Mouse (Mus musculus) kidney, postnatal 14 days (tissue): ENCODE measurements around the gene Rab3gap2.
A peak's percentile ranks its signal among the peaks of the same experiment; 100 is the strongest.

Experiments used
- DNase-seq: peaks from one replicate; pipeline ENCODE4 v3.0.0; 2022; ENCODE audit warnings: mixed read lengths

Gene Rab3gap2

DNA sequence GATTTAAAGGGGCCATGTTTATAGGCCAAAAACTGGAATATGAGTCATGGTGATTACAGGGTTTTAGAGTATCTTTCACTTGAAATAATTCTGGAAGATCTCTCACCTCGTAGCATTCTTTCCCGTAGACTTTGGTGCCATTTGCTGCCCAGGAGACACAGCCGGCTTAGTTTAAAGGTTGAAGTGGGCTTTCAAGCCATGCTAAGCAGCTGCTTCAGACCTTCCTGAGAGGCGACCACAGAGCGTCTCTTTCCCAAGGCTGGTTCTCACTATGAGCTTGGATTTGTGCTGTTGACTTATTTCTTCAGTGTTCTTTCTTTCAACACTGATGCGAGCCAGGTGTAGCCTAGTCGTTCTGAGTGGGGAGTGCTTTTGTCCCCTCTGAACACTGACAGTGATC is 23.8 kb downstream of the Rab3gap2 start:
- DNase-seq = no peak

DNA sequence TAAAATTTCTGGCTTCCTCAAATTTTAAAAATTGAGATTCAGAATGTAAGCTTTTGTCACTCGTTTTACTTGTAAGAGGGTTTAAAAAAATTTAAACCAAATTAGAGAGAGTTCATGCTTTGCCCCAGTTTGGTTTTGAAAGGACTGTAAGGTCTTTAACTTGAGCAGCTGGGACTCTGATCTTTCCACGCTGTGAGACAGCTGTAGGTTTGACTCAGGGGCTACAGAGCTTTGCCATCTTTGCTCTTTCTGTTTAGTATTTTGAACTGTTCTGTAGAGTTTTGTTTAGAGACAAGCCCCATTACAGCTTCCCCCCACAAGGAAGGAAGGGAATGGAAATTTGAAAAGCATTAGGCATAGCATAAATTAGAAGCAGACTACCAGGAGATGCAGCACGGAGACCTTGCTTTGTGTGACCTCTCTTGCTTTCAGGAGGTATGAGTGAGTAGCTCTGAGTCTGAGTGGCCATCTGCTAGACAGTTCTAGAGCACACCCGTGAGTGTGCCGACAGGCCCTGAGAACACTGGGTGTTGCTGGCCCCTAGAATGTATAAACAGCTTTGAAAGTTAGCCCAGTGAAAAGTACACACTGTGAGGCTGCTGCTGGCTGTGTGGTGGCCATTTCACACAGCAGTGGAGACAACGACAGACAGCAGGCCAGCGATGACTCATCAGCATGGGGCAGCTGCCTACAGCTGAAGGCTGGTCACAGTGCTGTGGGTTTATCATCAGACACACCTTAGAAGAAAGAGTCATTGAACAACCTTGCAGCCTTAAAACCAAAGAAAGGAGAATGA is 25.7 kb downstream of the Rab3gap2 start:
- DNase-seq = no peak

DNA sequence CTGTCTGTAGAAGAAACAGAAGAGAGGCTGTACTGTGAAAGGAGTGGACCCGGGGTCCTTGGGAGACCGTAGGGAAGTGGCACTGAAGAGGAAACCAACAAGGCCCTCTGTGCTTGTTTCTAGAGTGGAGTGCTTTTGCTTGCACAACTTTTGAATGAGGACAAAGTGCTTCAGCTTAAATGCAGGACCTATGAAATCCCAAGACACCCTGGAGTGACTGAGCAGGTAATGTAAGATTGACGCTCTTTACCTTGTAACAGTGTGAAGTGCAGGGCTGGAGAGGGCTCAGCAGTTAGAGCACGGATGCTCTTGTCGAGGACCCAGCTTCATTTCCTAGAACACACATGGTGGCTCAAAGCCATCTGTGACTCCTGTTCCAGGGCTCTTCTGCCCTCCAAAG is 31.9 kb downstream of the Rab3gap2 start:
- no peak for DNase-seq

DNA sequence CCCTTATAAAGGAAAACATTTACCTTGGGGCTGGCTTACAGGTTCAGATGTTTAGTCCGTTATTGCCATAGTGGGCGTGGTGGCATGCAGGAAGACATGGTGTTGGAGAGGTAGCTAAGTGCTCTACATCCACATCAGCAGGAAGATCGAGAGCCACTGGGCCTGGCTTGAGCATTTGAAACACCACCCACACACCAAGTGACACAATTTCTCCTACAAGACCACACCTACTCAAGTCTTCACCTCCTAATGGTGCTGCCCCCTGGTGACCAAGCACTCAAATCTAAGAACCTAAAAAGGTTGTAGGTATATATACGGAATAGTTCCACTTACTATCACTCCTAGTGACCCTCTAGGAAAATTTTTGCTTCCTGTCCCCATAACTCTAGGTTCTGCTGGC is 32.6 kb downstream of the Rab3gap2 start:
- no peak for DNase-seq

DNA sequence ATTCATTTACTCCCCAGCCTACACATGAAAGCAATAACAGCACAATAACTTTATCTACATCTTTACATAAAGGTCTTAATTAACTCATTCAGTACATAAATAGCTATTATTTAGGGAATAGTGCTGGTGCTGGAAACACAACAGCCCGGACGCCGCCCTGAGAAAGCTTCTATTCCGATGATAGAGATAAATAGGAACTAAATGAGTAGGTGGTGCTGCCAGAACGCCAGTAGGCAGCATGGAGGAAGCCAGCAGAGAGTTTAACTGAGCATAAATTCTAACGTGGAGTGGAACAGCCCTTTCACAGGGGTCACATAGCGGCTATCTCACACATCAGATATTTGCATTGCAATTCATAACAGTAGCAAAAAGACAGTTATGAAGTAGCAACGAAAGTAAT is 39.1 kb downstream of the Rab3gap2 start:
- DNase-seq = no peak

DNA sequence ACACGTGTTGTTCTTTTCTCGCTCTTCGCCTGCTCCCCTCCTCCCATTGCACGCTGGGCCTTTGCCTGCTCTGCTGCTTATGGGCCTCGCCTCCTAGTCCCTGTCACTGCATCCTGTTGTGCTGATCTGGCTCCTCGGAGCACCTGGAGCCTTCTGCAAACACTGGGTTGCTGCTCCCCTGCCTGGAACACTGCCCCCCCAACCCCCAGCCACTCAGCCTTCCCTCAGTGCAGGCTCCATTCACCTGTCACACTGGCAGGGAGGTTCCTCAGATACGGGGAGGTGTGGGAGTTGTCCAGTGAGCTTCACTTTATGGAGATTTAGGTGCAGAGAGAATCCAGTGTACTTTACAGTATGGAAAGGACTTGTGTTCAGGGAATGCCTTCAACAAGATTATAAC is 41.5 kb downstream of the Rab3gap2 start:
- no peak for DNase-seq

DNA sequence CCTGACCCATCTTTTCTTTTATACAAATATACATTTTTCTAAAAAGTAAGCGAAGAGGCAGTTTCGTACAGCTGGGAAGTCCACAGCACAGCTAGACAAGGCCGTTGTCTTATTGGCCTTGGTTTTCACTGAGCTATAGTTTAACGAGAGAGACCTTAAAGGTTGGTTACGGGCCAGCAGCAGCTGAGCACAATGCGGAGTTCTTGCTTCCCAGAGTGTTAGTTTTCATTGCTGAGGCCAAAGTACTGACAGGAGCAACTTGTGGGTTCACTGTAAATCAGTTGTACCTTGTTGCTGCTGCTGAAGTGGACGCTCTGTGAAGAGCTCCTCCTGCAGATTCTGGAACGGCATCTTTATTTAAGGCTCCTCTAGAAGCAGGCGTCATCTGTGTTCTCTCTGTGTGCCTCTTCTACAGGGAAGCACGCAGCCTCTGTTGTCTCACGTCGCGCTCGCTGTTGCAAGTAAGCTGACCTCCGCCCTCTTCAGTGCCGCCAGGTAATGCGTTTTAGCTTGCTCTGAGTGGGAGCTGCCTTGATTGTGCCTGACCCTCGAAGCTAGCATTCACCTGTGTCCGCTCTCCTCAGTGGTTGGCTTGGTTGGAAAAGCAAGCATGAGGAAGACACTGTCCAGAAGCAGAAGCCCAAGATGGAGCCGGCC is 43.6 kb downstream of the Rab3gap2 start:
- DNase-seq = peak; percentile 24

DNA sequence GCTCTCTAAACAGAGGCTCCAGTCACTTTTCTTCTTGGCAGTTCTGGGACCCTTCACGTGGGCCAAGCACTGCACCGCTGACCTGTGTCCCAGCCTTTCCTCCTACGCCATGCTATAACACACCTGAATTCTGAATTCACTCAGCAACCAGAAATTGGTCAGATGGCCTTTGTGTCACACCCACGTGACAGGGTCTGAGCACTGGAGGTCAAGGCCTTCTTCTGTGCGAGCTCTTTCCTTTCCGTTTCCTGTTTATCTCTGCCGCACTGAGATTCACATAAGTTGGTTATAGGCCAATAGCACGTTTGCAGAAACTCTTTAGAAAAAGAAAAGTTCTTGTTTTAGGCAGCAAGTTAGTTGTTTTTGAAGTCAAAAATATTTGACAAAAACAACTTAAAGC is 44.8 kb downstream of the Rab3gap2 start:
- DNase-seq = peak; percentile 24

DNA sequence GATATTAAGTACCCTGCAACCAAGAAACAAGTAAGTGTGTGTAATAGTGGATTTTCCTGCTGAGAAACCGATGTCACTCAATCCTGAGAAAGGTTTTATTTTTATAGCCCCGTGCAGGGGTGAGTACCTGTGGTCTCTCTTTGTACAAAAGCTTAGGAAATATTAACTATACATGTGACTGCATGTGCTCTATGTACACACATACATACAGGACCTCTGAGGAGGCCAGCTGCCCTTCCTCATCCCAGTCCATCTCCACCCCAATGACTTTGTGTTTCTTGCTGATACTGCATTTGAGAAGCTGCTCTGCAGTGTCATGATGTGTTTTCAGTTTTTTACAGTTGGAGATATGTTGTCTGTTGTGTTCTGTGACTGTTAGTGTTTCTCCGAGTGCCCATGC is 48.4 kb downstream of the Rab3gap2 start:
- no peak for DNase-seq

DNA sequence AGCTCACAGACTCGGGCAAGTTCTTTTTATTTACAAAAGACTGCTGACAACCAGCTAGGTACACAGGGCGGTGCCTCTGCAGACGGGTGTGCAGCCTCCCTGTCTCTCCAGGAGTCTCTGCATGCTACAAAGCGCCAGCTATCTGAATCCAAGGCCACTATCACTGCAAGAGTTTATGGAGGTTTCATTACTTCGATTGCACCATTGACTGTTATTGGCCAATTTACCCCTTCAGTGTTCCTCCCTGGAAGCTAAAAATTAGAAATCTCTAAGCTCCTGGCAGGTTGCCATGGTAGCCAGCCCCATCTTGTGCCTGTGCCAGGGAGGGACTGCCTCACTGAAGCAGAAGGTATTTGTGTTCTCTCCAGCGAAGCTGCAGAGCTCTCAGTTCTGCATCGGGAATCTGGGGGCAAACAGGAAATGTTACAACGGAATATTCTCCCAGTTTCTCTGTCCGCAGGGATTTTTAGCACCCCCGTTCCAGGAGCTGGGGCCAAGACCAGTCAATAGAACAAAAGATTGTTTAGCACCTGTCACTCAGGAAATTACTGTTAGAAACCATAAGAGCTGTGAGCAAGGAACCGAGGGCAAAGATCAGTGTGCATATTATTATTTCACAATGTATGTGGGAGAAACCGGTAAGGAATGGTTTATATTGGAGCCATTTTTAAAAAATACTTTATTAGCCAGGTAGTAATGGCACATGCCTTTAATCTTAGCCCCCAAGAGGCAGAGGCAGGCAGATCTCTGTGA is 49.4 kb downstream of the Rab3gap2 start:
- DNase-seq = peak; percentile 19

DNA sequence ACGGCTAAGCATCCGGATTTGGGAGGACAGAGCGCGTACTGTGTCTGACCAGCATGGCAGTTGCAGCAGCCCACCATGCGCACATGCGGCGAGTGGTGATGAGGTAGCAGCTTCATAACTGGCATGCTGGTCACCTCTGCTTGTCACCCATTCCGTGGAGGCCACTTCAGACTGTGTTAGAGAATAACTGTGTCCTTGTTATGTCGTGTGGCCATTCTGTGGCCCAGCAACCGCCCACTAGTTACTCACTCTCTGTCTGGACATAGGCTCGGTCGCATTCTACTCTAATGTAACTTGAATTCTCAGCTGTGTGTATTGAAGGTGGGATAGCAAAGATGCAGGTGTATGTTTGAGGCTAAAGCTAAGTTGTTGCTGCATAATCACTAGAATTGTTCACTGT is 51.4 kb downstream of the Rab3gap2 start:
- DNase-seq = no peak

DNA sequence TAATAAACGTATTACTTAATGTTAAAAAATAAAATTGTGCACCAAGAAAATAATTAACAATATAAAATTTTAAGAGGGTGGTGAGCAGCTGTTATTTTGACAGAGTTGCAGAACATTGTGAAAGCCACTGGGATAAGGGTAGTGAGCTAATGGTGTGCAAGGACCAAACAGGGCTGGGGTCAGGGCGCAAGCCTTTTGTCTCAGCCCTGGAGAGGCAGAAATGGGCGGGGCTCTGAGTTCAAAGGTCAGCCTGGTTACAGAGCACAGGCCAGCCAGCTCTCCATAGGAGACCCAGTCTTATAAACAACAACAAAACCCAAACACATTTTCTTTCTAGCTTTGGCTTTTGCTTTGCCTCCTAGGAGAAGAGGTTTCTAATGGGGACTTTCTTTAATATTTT is 52.8 kb downstream of the Rab3gap2 start:
- DNase-seq = peak; percentile 52

DNA sequence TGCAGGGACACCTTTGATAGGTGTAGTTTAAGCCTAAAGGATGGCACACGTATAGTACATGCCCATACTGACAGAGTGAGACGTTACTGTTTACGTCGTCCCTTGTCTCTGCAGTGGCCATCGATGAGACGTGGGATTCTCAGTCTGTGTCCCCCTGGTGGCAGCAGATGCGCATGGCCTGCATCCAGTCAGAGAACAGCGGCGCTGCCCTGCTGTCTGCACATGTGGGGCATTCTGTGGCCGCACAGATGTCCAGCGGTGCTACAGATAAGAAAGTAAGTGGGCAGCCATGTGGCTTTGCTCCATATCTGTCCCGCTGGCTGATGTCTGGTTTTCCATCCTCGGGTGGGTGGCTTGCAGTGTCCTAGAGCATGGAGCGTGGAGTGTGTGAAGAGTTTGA is 58.6 kb downstream of the Rab3gap2 start:
- DNase-seq = no peak

DNA sequence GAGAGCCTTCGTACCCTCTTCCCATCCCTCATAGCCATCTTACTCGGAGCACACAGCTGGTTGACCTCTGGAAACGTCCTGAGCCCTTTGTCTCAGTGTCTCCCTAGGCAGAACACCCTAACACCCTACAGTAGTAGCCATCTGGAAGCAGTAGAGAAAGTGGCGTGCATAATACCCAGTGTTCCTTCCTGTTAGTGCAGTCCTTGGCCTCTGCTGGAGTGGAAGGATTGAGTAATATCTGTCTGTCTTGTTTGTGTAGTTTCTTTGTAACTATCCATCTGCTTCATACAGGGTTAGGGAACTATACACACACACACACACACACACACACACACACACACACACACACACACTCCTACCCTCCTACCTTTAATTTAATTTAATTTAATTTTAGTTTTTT is 64.8 kb downstream of the Rab3gap2 start:
- DNase-seq = no peak

DNA sequence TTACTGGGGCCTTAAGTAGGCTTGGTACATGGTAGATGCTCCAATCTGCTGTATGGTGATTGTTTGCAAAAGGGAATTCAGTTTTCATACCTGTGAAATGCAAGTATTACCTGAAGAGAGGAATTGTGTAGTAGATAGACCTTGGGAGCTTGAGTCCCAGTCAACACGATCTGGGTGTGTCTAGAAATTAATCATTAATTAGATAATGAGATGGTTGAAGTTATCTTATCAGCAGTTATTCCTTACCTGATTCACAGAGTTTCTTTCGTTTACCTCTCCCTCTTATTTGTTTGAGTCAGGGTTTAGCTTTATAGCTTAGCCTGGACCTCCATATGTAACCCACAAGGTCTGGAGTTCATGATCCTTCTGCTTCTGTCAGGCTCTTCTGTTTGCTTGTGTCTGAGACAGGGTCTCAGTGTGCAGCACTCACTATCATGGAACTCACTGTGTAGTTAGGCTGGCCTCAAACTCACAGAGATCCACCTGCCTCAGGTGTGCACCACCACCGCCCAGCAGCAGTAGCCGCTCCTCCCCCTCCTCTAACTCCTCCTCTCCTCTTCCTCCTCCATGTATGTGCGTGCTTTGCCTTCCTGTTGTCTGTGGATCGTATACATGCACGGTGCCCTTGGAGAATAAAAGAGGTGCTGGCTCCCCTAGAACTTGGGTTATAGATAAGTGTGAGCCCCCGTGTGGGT is 66.6 kb downstream of the Rab3gap2 start:
- DNase-seq = no peak

DNA sequence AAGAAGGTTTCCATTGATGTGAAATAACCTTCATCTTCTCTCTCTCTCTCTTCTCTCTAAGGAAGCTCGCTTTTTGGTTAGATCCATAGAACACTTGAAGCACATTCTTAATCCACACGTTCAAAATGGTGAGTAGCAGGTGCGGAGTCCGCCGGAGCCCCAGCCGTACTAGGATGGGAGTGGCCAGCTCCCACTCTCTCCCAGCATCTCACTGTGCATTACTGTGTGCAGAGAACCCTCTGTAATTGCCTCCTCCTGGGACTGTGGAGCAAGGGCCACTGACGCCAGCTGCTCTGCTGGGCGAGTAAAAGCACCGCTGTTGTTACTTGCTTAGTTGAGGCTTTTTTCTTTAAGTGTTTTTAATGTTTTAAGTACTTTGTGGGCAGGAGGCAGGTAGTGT is 67.5 kb downstream of the Rab3gap2 start:
- no peak for DNase-seq

DNA sequence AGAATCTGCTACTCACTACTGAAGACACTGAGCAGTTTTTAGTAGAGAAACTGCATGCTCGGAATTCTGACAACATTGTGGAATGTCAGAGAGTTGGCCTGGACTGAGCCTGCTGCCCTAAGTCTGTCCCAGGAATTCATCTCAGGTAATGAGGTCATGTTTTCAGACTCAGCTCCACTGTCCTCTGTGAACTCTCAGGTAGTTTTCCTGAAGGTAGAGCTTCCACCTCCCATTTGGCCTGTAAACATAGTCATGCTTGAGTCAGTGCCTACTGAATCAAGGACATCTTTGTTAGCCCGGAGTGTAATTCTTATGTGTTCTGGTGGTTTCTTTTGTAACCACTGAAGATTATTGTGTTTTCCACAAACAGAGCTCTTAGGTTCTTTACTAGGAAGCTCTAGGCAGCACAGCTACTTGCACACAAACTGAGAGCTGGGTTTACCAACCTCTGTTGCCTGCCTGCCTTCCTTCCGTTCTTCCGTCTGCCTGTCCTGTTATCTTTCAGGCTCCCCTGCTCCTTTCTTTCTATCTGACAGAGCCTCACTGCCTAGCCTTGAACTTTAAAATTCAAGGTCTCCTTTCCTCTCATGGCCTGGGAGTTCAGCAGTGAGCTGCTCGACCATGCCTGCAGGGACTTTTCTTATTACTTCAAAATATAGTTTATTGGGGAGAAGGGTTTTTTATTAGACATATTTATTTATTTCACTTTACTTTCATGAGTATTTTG is 71.1 kb downstream of the Rab3gap2 start:
- DNase-seq = peak; percentile 23

DNA sequence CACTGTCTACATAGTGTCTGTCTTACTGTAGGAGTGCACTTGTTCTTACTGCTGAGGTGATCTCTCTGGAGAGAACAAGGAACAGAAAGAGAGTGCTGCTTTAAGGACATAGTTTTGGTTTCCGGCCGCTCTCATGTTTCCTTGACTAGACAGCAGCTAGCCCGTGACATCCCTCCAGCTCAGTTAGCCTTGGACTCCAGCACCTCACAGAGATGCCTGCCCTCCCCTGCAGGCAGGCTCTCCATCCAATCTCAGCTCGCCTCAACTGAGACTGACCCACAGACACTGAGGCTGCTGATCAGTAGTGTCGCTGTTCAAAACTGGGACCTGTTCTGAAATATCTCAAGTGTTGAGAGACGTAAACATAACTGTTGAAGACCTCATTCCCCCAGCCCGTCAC is 72.1 kb downstream of the Rab3gap2 start:
- DNase-seq = no peak

DNA sequence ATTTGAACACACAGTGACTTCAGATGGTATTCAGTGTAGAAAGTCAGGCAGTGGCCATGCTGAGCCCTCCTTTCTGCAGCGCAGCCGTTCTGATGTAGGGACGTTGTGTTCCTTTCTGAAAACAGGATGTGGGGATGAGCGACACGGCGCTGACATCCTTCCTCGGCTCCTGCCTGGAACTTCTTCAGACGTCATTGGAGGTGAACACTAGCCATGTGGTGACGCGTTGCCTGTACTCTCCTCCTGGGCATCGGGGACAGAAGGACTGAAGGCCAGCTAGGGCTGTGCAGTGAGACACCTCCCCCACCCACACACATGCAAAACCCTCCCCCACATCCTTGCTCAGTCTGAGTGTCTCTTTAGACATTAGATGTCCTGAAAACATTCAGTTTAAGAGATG is 73.1 kb downstream of the Rab3gap2 start:
- DNase-seq = peak; percentile 69

DNA sequence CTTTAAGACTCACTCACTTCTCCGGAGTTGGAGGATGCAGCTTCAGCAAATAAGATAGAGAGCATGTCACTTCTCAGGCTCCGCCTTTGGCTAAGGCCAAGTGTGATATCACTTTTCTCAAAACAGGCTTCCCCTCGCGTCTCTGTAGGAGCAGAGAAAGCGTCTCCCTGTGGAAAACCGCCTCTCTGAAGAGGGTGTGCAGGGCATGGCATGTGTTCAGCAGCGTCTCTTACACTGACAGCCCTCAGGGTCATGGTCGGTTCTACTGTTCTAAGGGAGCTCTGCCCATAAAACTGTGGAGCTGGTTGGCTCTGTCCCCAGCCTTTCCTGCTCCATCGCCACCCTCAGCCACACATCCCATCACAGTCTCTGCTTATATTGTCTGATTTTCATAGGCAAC is 75.4 kb downstream of the Rab3gap2 start:
- DNase-seq = no peak

DNA sequence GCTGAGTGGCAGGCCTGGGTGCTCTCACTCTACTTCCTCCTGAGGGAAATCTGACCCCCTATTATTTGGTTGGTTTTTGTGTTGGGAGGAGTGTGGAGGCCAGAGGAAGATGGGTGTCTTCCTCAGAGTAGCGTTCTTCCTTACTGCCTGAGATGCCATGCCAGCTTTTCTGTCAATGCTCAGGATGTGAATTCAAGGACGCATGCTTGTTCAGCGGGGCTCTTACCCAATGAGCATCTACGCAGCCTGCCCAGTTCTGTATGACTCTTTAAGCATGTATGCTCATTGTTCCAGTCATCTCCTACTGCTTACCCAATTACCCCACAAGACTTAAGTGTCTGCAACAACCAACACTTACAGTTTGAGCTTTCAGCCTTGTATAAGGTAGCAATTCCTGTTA is 76.7 kb downstream of the Rab3gap2 start:
- no peak for DNase-seq

DNA sequence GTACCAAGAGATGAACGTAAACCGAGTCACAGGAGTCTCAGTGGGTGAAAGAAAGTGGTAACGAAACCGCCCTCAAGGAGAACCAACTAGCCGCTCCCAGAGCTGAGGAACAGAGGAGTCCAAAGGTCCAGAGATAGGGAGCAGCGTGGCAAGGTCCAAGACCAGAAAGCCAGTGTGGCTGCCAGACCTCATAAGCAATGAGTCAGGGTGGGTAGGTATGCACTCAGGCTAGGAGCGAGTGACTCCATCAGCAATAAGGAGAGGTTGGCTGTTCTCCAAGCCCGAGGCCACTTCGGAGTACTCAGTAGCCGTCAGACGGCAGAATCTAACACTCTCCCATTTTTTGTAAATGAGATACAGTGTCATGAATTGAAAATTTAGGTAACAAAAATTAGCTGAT is 78.9 kb downstream of the Rab3gap2 start:
- peak; percentile 47 for DNase-seq

DNA sequence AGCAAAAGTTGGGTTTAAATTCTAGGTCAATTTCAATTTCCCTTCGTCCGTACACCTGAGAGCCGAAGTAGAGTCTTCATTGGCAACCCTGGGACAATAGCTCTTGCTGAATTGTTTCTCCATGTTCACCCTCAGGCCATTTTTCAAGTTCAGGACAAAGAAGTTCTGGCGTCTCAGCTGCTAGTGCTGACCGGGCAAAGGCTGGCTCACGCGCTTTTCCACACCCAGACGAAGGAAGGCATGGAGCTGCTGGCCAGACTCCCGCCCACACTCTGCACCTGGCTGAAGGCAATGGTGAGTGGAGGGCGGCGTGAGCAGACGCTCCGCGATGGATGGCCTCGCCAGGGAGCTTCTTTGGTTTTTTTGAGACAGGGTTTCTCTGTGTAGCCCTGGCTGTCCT is 79.3 kb downstream of the Rab3gap2 start:
- no peak for DNase-seq
